Mouse (Mus musculus): ENCODE results near the gene Smyd4.
"Not testable (repeated sequence)": the region's sequence is repeated elsewhere in the genome, so short reads cannot be mapped to it uniquely, and the experiment has no call there.

Gene Smyd4

GRCm38 (mm10) chr11:75337246-75337645 lies 11.0 kb upstream of the Smyd4 start:
- ChIA-PET POLR2A (interaction anchor here in 3 of 4 experiments (0.5 to 2.7 kb wide), 5 partner anchors 9 to 460 kb away, joined by 3 to 12 read pairs (median 5); partner anchors contain the start of genes Rpa1 (in 2 of the 3) and Smyd4 (in 2 of the 3)), CTCF (interaction anchor here in 1 of 4 experiments (1.3 kb wide), 1 partner anchor 70 kb away, joined by 4 read pairs; no protein-coding TSS in a partner anchor)

- POLR2A ChIA-PET = interaction anchor here (0.6 to 2.7 kb wide), 13 partner anchors 8 to 163 kb away, joined by 3 to 12 read pairs (median 5); partner anchors contain the start of genes Rpa1 (in 3 of the 4) and Smyd4 (in 3 of the 4)
- CTCF ChIA-PET = interaction anchor here in 1 of 4 experiments (0.6 to 1.0 kb wide), 3 partner anchors 94 to 171 kb away, joined by 3 to 7 read pairs (median 3); no protein-coding TSS in a partner anchor
These were observed 8.2 kb upstream of the Smyd4 start for GRCm38 (mm10) chr11:75340076-75340475.

GRCm38 (mm10) chr11:75340698-75341345 lies 7.4 kb upstream of the Smyd4 start:
- ChIA-PET POLR2A (interaction anchor here in 2 of 4 experiments (0.7 to 2.0 kb wide), 6 partner anchors 7 to 42 kb away, joined by 3 to 12 read pairs (median 5); partner anchors contain the start of genes Rpa1 (in 1 of the 2) and Smyd4 (in 1 of the 2)), CTCF (interaction anchor here in 2 of 4 experiments (0.6 to 1.0 kb wide), 2 partner anchors 35 to 94 kb away, joined by 3 to 7 read pairs; no protein-coding TSS in a partner anchor)

GRCm38 (mm10) chr11:75343096-75343495 lies 5.1 kb upstream of the Smyd4 start:
- CTCF ChIA-PET = interaction anchor here in 1 of 4 experiments (0.7 kb wide), 1 partner anchor 118 kb away, joined by 4 read pairs; no protein-coding TSS in a partner anchor
- POLR2A ChIA-PET = interaction anchor here in 2 of 4 experiments (0.6 to 1.8 kb wide), 6 partner anchors 8 to 570 kb away, joined by 3 to 8 read pairs (median 4); no protein-coding TSS in a partner anchor

GRCm38 (mm10) chr11:75344163-75344562 lies 4.1 kb upstream of the Smyd4 start:
- ChIA-PET POLR2A (interaction anchor here in 3 of 4 experiments (0.6 to 1.8 kb wide), 11 partner anchors 9 to 329 kb away, joined by 3 to 8 read pairs (median 3); partner anchors contain the start of gene Prpf8 (in 1 of the 3)), CTCF (interaction anchor here in 2 of 4 experiments (0.6 kb wide), 2 partner anchors 134 to 1395 kb away, joined by 5 to 7 read pairs; no protein-coding TSS in a partner anchor)

GRCm38 (mm10) chr11:75344716-75345115 lies 3.5 kb upstream of the Smyd4 start:
- CTCF ChIA-PET = interaction anchor here in 1 of 4 experiments (0.6 kb wide), 1 partner anchor 133 kb away, joined by 5 read pairs; no protein-coding TSS in a partner anchor
- POLR2A ChIA-PET = interaction anchor here in 3 of 4 experiments (0.6 to 1.8 kb wide), 10 partner anchors 9 to 330 kb away, joined by 3 to 8 read pairs (median 3); partner anchors contain the start of gene Prpf8 (in 1 of the 3)

GRCm38 (mm10) chr11:75346556-75347187 lies 1.6 kb upstream of the Smyd4 start:
- ChIA-PET CTCF (interaction anchor here in 1 of 4 experiments (1.1 kb wide), 1 partner anchor 55 kb away, joined by 3 read pairs; no protein-coding TSS in a partner anchor), POLR2A (interaction anchor here in 2 of 4 experiments (0.9 to 3.3 kb wide), 10 partner anchors 12 to 164 kb away, joined by 3 to 21 read pairs (median 4); partner anchors contain the start of genes Rilp (in 1 of the 2) and Tlcd2 (in 1 of the 2))

- CTCF ChIA-PET = interaction anchor here in 2 of 4 experiments (1.1 to 1.5 kb wide), 2 partner anchors 56 to 57 kb away, joined by 3 to 4 read pairs; no protein-coding TSS in a partner anchor
- POLR2A ChIA-PET = interaction anchor here in 3 of 4 experiments (0.9 to 3.3 kb wide), 25 partner anchors 8 to 515 kb away, joined by 3 to 21 read pairs (median 4); partner anchors contain the start of genes Pitpna (in 1 of the 3), Rilp (in 1 of the 3) and Tlcd2 (in 1 of the 3)
These were observed 1.0 kb upstream of the Smyd4 start for GRCm38 (mm10) chr11:75347188-75347585.

- POLR2A ChIA-PET = interaction anchor here (0.6 to 3.3 kb wide), 49 partner anchors 8 to 515 kb away, joined by 3 to 21 read pairs (median 4); partner anchors contain the start of genes Pitpna (in 2 of the 4), Tlcd2 (in 2 of the 4), Prpf8 (in 1 of the 4) and Rilp (in 1 of the 4)
- CTCF ChIA-PET = interaction anchor here in 2 of 4 experiments (0.8 to 1.5 kb wide), 4 partner anchors 43 to 178 kb away, joined by 3 to 6 read pairs (median 4); partner anchors contain the start of gene Rilp (in 1 of the 2)
These were observed 637 bp upstream of the Smyd4 start for GRCm38 (mm10) chr11:75347596-75347995.

- CTCF ChIA-PET = interaction anchor here in 2 of 4 experiments (1.2 to 1.3 kb wide), 3 partner anchors 58 to 179 kb away, joined by 3 to 6 read pairs (median 4); partner anchors contain the start of gene Rilp (in 1 of the 2)
- POLR2A ChIA-PET = interaction anchor here in 3 of 4 experiments (0.6 to 3.3 kb wide), 37 partner anchors 8 to 517 kb away, joined by 3 to 21 read pairs (median 5); partner anchors contain the start of genes Pitpna (in 2 of the 3), Tlcd2 (in 2 of the 3), Prpf8 (in 1 of the 3) and Rilp (in 1 of the 3)
These were observed 643 bp downstream of the Smyd4 start for GRCm38 (mm10) chr11:75348890-75349261.

- POLR2A ChIA-PET = interaction anchor here in 2 of 4 experiments (0.6 to 1.4 kb wide), 4 partner anchors 16 to 110 kb away, joined by 3 to 7 read pairs (median 4); partner anchors contain the start of gene Tlcd2 (in 1 of the 2)
- CTCF ChIA-PET = no interaction called here
These were observed 3.0 kb downstream of the Smyd4 start for GRCm38 (mm10) chr11:75351225-75351624.

- POLR2A ChIA-PET = interaction anchor here in 1 of 4 experiments (1.4 kb wide), 1 partner anchor 11 kb away, joined by 21 read pairs; no protein-coding TSS in a partner anchor
- CTCF ChIA-PET = no interaction called here
These were observed 7.2 kb downstream of the Smyd4 start for GRCm38 (mm10) chr11:75355475-75355874.

- CTCF ChIA-PET = no interaction called here
- POLR2A ChIA-PET = interaction anchor here in 2 of 4 experiments (0.6 to 1.4 kb wide), 2 partner anchors 29 to 33 kb away, joined by 6 to 7 read pairs; partner anchors contain the start of genes Rpa1 (in 1 of the 2) and Smyd4 (in 1 of the 2)
These were observed 28.9 kb downstream of the Smyd4 start for GRCm38 (mm10) chr11:75377125-75377524.

- CTCF ChIA-PET = not testable (repeated sequence)
These were observed 30.6 kb downstream of the Smyd4 start for GRCm38 (mm10) chr11:75378786-75379185.

GRCm38 (mm10) chr11:75383529-75383928 lies 35.3 kb downstream of the Smyd4 start:
- POLR2A ChIA-PET = interaction anchor here in 3 of 4 experiments (0.7 to 3.0 kb wide), 7 partner anchors 10 to 1134 kb away, joined by 3 to 20 read pairs (median 5); partner anchors contain the start of gene Tlcd2 (in 2 of the 3)
- CTCF ChIA-PET = not testable (repeated sequence)

More at GRCm38 (mm10) chr11:75378786-75379185, 30.6 kb downstream of the Smyd4 start:
- POLR2A ChIA-PET = interaction anchor here in 2 of 4 experiments (0.6 to 1.3 kb wide), 3 partner anchors 15 to 846 kb away, joined by 3 to 4 read pairs (median 3); no protein-coding TSS in a partner anchor

GRCm38 (mm10) chr11:75395611-75396010 lies 47.4 kb downstream of the Smyd4 start:
- ChIA-PET CTCF (interaction anchor here in 1 of 4 experiments (1.3 kb wide), 1 partner anchor 11 kb away, joined by 4 read pairs; no protein-coding TSS in a partner anchor), POLR2A (interaction anchor here in 1 of 4 experiments (0.9 to 1.4 kb wide), 2 partner anchors 90 to 91 kb away, joined by 3 read pairs; partner anchors contain the start of gene Prpf8)

- POLR2A ChIA-PET = interaction anchor here in 1 of 4 experiments (1.5 kb wide), 1 partner anchor 64 kb away, joined by 3 read pairs; the partner anchor contains the start of gene Tlcd2
These were observed 49.2 kb downstream of the Smyd4 start for GRCm38 (mm10) chr11:75397452-75397851.

More at GRCm38 (mm10) chr11:75397452-75397851, 49.2 kb downstream of the Smyd4 start:
- CTCF ChIA-PET = interaction anchor here in 1 of 4 experiments (1.0 kb wide), 1 partner anchor 9 kb away, joined by 3 read pairs; no protein-coding TSS in a partner anchor
